Mouse (Mus musculus): ENCODE results near the gene Dlgap1.

Gene Dlgap1

DNA sequence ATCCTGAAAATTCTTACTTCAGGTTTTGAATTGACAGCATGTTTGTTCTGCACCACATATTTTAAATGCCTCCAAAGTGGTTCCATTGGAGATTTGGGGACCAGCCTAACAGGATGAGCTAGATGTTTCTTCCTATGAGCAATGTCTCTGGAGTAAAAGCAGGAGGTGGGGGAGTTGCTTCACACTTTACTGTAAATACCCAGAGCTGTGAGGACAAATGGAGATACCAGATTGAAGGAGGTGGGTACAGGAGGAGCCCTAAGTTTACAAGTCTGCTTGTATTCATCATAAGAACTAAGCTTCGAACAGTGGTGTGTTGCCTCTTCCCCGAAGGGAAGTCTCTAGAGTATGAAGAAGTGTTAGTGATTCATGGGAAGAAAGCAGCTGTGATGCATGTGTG lies 201.0 kb downstream of the Dlgap1 start:
- intact Hi-C loops (cut with DNase I) = no loop called here

GRCm38 (mm10) chr17:70172500-70173036 lies 203.7 kb downstream of the Dlgap1 start:
- intact Hi-C loops (cut with DNase I) = no loop called here

GRCm38 (mm10) chr17:70173916-70174315 lies 205.0 kb downstream of the Dlgap1 start:
- intact Hi-C loops (cut with DNase I) = no loop called here

GRCm38 (mm10) chr17:70191228-70191627 lies 222.4 kb downstream of the Dlgap1 start:
- intact Hi-C loops (cut with DNase I) = no loop called here

DNA sequence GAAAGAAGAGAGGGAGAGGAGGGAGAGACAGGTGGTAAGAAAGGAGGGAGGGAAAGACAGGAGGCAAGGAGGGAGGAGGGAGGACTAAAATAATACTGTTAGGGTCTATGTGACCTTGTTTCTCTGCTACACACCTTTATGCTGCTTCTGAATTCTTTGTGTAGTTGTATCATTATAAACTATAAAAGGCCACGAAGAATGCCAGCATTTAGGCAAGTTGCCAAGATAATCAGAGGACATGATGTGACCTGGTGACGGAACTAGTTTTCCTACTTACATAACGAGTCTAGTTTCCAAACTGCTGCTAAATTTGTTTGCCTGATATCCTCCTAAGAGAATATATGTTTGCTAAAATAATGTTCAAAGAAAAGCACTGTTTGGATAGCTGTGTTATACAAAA lies 254.0 kb downstream of the Dlgap1 start:
- intact Hi-C loops (cut with DNase I) = no loop called here

GRCm38 (mm10) chr17:70247342-70247741 lies 278.5 kb downstream of the Dlgap1 start:
- intact Hi-C loops (cut with DNase I) = no loop called here

- intact Hi-C loops (cut with DNase I) = no loop called here
Observed at GRCm38 (mm10) chr17:70248250-70248649, 279.4 kb downstream of the Dlgap1 start.

DNA sequence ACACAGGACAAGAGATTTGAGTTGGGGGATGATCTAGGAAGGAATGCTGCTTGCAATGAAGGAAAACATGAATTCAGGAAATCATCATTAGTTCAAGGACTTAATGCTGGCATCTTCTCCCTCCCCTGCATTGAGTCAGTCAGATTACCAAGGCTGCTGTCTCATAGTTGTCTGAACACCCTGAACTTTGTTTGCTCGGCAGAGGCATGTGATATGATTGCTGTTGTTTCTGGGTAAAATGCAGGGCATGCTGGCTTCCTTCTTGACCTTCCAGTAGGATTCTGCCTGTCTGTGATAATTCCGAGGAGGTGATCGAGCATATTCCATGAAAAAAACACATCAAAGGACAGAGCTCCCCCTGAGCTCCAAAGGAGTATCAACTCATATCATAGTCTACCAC lies 283.6 kb downstream of the Dlgap1 start:
- intact Hi-C loops (cut with DNase I) = no loop called here

GRCm38 (mm10) chr17:70256371-70256770 lies 287.5 kb downstream of the Dlgap1 start:
- intact Hi-C loops (cut with DNase I) = no loop called here

DNA sequence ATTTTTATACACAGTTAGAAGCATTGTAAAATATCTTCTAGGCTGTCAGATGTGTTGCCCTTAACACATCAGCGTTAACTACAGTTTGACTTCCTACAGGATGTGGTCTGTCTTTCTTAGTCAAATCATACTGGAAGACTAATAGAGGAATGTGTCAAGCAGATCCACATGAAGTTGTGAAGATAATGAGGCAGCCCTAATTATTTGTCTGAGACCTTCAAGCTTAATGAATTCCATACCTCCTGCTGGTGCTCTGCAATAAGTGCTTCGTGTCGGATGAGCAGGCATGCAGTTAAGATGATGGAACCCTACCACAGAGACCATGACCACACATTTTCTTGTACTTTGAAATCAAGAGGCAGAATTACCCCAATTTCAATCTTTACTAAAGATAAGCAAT lies 294.3 kb downstream of the Dlgap1 start:
- intact Hi-C loops (cut with DNase I) = no loop called here

DNA sequence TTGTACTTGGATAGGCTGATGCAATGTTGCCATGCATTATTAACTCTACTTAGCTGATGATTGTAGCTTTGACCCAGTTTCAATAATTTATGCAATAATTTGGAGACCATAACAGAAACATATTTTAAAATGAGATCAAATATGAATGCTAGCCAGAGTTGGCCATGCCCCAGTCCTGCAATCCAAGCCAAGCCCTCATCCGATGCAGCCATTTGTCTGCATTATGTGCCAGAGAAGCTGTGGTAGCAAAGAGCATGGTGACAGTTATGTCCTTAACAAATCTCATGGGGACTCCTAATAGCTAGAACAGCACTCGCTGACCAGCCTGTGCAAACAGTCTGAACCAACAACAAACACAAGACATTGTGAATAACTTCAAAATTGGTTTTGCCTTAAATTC lies 303.3 kb downstream of the Dlgap1 start:
- intact Hi-C loops (cut with DNase I) = no loop called here

DNA sequence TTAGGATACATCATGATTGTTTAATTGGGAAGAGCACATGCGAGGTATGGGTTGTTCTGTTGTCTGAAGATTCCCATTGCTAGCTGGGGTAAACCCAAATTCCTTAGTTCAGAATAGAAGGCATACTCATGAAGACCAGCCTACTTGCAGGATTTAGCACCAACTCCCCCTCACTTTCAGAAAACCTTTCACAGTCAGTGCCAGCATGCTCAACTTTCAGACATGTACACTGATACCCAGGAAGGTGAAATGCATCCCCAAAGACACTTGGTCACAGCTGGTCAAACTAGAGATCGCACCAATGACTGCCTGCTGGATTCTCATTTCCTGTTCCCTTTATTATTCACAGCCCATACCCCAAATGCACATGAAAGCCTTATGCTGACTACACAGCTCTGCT lies 318.8 kb downstream of the Dlgap1 start:
- intact Hi-C loops (cut with DNase I) = no loop called here

DNA sequence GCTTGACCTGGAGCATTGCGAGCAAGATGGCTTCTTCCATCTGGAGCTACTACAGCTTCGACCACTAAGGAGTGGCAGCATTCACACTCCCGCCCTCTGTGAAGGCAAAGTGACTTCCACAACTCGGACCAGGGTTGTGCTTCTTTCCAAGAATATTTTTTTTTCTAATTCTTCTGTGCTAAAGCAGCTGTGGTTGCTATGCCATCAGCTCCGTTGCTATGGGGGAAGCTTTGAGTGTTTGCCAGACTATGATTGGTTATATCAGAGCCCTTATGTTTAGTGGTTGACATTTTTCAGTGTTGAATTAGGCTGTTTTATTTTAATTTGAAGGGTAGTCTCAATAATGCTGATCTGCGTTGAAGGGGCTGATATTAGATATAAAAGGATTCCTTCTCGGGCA lies 325.2 kb downstream of the Dlgap1 start:
- intact Hi-C loops (cut with DNase I) = no loop called here

DNA sequence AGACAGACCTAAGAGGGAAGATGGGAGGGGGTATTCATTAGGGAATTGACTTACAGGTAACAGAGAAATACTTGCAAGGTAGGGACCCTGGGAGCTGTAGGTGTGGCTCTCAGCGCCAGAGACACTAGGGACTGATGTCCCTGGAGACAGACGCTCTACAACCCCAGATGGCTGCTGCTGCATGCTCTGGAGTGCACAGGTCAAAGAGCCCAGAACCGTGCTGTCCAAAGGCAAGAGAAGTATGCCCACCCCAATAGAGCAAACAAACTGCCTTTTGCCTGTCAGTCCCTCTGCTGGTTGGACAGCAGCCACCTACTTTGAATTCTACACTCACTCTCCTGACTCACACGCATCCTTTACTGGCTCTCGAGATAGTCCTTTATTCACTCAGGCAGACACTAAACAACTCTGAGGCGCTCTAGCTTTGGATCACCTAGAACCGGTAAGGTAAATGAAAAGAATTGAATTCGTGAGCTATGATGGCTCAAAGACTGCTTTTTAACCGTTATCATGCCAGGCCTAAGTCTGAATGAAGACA lies 333.1 kb downstream of the Dlgap1 start:
- intact Hi-C loops (cut with DNase I) = no loop called here

- intact Hi-C loops (cut with DNase I) = no loop called here
Observed at GRCm38 (mm10) chr17:70302656-70303055, 333.8 kb downstream of the Dlgap1 start.

DNA sequence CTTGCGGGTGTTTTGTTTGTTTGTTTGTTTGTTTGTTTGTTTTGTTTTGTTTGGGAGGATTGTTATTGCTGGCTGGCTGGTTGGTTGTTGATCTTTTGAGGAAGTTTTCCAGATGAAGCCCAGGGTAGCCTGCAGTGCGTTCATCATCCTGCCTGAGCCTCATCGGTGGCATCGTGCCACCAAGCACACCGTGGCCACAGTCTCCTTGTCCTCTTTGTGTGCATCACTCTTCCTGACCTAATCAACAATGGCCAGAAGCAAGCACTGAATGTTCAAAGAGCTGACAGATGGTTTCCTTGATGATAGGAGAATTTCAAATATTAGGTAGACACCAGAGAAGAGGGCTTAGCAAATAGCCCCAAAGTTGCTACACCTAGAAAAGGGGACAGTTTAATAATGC lies 336.1 kb downstream of the Dlgap1 start:
- intact Hi-C loops (cut with DNase I) = no loop called here

DNA sequence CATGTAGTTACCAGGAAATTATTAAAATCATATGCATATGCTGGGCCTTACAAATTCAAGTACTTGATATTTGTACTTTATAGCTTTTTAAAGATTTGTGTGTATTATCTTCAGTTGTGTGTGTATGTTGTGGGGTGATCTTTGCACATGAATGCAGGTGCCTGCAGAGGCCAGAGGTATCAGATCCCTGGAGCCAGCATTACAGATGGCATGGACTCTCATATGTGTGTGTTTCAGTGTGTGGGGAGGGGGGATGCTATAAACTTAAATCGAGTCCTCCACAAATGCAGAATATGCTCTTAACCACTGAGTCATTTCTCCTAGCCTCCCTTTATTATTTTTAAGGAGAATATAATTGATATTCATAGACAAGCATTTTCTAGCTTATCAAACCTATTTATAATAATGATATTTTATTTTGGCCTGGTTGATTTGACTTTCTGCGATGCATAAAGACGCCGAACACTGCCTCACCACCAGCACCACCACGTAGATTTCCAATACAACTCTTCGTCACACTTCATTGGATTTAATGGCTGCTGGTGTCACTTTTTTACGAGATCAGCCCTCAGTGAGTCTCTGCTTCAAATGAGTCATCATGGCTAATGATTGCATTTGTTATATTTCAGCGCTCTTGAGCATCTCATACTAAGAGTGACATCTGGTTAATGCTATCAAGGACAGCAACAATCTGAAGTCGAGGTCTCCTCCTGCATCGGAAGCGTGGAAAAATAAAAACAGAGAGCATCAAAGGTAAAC lies 338.7 kb downstream of the Dlgap1 start:
- intact Hi-C loops (cut with DNase I) = no loop called here

DNA sequence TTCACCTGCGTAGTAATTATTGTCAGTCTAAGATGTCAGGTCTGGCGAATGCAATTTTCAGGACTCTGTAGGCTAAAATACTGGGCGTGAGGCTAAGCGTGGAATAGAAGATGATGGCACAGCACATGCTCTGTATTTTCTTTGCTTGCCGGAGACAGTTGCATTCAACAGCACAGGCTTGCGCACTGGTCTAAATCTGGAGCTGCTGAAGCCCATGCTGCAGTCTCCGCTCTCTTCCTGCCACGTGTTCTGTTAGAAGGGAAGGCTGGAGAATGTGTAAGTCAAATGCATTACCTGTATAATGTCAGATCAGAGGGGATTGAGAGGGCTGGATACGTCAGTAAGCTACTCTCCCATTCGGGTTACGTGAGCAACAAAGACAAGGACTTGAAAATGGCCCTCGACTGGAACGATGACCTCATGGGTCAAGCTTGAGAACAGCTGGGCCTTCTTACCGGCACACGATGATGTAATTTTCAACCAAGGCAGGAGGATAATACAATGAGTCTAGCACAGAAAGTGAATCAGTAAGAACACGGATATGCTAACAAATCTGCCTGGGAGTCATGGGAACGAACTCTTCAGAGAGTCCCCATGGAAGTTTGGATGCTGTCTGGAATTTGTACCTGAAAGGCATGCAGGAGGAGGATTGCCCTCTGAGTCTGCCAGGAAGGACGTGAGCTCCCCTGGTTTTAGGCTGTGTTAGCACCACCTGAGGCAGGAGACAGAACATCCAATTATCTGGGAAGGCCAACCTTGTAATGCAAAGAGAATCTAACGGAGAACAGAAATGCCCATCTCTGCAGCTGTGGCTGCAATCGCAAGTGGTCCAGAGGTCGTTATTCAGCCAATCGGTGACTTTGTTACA lies 339.7 kb downstream of the Dlgap1 start:
- intact Hi-C loops (cut with DNase I) = no loop called here

DNA sequence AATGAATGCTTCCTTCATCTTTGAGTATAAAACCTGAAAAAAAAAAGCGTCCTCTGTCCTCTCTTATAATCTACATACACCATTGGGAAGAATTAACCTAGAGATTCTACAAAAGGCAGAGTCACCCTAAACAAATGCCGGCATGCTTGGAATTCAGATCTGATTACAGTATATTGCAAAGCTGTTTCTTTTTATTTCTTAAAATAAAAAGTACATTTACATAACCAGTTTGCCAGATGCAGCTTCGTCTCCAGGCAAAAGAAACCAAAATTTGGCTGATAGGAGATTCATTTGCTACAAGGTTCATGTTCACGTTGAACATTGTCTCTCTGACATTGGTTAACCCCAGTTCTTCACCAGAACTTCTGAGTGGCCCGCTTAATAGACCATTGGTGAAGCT lies 347.5 kb downstream of the Dlgap1 start:
- intact Hi-C loops (cut with DNase I) = no loop called here

DNA sequence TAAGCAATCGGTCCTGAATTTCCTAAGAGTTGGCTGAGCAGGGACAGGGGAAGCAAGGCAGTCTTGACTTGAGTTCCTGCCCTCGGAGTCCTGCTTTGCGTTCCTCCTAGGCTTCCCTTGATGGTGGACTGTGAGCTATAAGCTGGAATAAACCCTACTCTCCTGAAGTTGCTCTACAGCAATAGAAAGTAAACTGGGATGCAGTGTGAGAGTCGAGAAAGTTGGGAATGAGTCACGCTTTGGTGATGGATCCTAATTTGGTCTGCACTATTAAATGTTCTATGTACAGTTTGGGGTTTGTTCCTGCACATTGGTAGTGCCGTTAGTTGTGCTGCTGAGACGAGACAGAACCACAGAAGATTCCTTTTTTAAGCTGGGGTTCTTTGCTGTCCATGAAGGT lies 348.9 kb downstream of the Dlgap1 start:
- intact Hi-C loops (cut with DNase I) = no loop called here

DNA sequence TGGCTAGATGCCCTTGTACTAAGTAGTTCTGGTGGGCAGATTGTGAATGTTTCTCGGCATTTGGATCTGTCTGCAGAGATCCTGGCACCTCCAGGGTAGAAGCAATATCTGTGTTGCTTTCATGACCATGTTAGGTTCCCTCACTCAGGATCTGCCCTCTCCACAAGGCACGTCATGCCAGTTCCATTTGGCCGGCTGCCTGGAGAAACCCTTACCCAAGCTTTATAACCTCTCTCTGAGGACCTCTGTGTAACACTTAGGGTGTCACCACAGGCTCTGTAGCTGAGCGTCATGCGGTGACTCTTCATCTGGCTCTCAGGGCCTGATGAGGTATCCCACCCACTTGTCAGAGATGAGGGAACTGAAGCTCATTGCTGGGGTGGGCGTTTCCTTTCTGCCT lies 353.1 kb downstream of the Dlgap1 start:
- intact Hi-C loops (cut with DNase I) = no loop called here

- intact Hi-C loops (cut with DNase I) = no loop called here
Observed at GRCm38 (mm10) chr17:70333440-70333839, 364.6 kb downstream of the Dlgap1 start.

All from adrenal gland (tissue).